Mouse (Mus musculus) cerebellum, adult 18-20 months (tissue): Measurements from ENCODE around the gene Btnl6.
"Not testable (repeated sequence)": the region's sequence is repeated elsewhere in the genome, so short reads cannot be mapped to it uniquely, and the experiment has no call there.

Experiments used
- DNase-seq, 2 experiments: peaks; one replicate each; pipeline ENCODE4 v3.0.0; 2021

Gene Btnl6

DNA sequence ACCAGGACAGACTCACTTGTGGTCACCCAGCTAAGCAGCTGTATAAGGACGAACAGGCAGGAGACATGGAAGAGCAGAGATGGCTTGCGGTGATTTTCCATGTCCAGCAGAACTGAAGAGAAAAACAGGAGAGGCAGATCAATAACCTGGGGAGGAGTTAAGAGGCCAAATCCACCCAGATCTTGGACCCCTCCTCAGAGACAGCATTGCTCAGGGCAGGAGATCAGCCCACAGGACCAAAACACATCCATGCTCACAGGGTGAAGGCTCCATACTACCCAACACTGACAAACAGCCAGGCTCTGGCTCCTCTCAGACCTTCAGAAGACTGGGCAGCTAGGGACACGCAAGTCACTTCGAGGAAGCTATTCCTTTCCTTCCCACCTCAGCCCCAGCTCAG is at the start of gene Btnl6:
Gene Btnl6 (minus strand): TSS at position 101 of the 400 bp plus-strand sequence.
- DNase-seq: no peak

GRCm38 (mm10) chr17:34564796-34565195 is 47.6 kb upstream of the Btnl6 start:
- DNase-seq: no peak

- no peak for DNase-seq
These were observed 46.9 kb upstream of the Btnl6 start, which contains the start of gene Notch4 for GRCm38 (mm10) chr17:34564003-34564421. TSS of gene Notch4 (plus strand) at chr17:34564268.

- DNase-seq: no peak
These were observed 46.2 kb upstream of the Btnl6 start for GRCm38 (mm10) chr17:34563354-34563753.

DNA sequence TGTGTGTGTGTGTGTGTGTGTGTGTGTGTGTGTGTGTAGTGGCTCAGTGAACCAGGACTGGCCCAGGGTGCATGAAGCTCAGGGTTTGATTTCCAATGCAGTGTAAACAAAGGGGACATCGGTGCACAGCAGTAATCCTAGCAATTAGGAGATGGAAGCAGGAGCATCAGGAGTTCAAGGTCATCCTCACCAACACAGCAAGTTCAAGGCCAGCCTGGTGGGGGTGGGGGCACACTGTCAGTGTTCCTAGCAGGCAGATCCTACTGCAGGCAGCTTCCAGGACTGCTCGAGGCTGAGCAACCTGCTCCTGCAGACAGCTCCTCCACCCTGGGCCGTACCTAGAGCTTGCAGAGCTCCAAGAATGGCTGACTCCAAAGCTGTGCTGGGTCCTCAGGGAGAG is 45.4 kb upstream of the Btnl6 start:
- no peak for DNase-seq

DNA sequence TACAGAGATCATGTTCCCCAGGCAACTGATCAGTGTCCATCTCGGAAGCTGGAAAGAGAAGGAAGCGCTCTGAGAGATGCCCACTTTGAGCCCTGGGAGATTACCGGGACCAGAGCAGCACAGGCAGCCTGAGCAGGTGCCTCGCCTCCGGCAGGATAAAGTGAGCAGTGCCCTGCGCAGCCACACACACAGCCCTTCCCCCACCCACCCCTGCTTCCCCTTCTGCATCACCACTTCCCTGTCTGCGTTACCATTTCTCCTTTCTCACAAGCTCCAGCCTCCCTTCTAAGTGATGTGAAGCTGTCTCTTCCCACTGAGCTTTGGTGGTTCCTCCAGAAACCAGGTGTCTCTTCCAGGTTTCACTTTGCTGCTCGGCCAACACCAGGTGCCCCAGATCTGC is 44.0 kb upstream of the Btnl6 start:
- no peak for DNase-seq

DNA sequence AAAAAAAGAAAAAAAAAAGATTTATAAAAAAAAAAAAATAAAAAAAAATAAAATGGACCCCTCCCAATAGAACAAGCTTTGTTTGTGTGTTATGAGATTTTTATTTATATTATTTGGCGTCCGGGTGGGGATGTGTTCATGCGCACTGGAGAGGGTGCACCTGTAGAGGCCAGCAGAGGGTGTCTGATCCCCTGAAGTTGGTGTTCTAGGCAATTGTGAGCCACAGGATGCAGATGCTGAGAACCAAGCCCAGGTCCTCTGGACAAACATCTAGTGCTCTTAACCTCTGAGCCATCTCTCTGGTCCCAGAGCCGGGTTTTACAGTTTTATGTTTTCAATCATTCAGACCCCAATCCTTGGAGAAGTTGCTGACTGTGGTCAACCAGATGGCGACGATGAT is 43.3 kb upstream of the Btnl6 start:
- no peak for DNase-seq

DNA sequence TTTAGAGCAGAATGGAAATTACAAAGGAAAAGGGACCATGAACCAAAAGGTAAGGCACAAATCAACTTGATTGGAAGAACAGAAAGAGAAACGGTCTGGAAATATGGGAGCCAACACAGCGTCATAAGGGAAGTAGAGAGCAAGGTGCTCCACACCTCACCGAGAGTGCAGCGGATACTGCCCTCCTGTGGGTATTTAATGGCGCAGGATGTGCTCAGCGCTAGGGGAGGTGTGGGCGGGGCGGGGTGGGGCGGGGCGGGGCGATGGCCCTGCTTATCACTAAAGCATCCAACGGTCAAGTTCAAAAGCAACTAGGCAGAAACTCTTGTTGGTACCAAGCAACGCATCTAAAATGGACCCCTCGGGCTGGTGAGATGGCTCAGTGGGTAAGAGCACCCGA is 42.7 kb upstream of the Btnl6 start:
- DNase-seq: no peak

DNA sequence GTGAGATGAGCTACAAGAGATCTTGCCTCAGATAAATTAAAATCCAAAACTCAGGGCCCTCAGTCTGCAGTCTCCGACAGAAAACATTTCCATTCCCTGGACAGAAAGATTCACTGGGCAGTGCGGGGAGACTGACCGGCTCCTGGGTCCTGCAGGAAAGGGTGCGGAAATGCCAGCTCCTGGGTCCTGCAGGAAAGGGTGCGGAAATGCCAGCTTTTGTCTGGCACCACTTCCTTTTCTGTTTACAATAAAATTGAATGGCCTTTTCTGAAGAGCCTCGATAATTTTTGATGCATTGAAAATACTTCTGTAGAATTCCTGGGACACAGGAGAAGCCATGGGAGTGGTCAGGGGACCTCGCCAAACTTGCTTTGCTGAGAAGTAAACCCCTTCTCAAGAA is 42.0 kb upstream of the Btnl6 start:
- DNase-seq: no peak

- no peak for DNase-seq
These were observed 40.3 kb upstream of the Btnl6 start for GRCm38 (mm10) chr17:34557411-34557810.

- no peak for DNase-seq
These were observed 39.3 kb upstream of the Btnl6 start for GRCm38 (mm10) chr17:34556406-34556805.

DNA sequence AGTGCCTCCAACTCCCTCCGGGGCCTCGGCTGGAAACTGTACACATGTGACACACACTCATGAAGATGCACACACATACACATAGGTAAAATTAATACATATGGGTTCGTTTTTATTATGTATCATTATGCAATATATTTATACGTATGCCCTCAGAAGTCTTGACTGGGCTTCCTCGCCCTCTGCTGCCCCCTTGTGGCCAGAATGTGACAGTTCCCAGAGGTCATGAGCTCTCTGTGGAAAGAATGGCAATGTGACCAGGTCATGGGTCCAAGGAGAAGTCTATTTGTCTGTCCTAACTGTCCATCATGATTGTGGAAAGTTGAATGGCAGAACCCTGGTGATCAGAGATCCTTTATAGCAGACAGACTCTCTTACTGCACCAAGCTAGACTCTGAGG is 38.3 kb upstream of the Btnl6 start:
- DNase-seq: peak; percentile 73 to 79

- DNase-seq: no peak
These were observed 32.7 kb upstream of the Btnl6 start for GRCm38 (mm10) chr17:34549843-34550242.

- DNase-seq: no peak
These were observed 32.0 kb upstream of the Btnl6 start for GRCm38 (mm10) chr17:34549156-34549555.

DNA sequence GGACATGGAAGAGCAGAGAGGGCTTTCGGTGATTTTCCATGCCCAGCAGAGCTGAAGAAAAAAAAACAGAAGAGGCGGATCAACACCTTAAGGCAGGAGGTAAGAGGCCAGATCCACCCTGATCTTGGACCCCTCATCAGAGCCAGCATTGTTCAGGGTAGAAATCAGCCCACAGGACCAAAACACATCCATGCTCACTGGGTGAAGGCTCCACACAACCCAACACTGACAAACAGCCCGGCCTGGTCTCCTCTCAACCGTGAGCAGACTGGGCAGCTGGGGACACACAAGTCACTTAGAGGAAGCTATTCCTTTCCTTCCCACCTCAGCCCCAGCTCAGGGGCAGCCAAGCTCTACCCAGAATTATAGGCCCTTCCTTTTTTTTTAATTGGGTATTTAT is 30.4 kb upstream of the Btnl6 start:
- no peak for DNase-seq

GRCm38 (mm10) chr17:34546797-34547196 is 29.6 kb upstream of the Btnl6 start:
- no peak for DNase-seq

DNA sequence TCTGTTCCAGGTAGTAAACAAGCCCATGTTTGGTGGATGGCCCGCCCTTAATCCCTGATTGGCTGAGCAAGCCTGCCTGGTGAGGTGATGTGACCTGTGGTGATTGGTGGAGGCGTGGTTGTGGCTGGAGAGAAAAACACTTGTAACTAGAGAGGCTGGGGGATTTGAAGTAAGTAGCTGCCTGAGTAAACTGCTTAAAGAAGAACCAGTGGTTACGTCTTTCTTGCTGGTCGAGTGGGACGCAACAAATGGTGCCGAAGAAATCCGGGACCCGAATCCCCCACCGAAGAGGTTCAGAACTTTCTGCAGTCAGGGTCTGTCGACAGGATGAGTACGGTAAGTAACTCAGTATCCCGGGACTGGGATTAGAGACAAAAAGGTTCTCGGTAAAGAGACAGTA is 26.4 kb upstream of the Btnl6 start:
- not testable (repeated sequence) for DNase-seq

- DNase-seq: no peak
These were observed 15.5 kb upstream of the Btnl6 start for GRCm38 (mm10) chr17:34532671-34533070.

- no peak for DNase-seq
These were observed 1.8 kb upstream of the Btnl6 start for GRCm38 (mm10) chr17:34519001-34519400.

DNA sequence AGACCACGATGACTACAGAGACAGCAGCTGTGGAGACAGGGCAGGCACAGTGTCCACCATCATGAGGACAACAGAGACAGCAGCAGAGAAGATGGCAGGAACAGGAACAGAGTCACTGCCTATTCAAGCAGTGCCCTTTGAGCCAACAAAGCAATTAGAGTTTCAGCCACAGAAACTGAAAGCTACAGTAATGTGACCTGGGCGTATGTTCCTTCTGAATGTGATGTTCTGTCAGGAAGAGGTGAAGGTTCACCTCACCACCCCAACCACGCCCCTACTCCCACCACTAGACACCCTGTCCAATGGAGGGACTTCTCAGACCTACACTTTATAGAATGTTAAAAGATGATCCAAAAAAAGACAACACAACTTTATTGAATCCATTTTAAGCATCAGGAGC is 1.4 kb upstream of the Btnl6 start:
- not testable (repeated sequence) for DNase-seq

- DNase-seq: no peak
These were observed 643 bp upstream of the Btnl6 start for GRCm38 (mm10) chr17:34517795-34518194.

GRCm38 (mm10) chr17:34516514-34516913 is 638 bp downstream of the Btnl6 start:
- DNase-seq: no peak

GRCm38 (mm10) chr17:34511723-34512122 is 5.4 kb downstream of the Btnl6 start:
- not testable (repeated sequence) for DNase-seq

DNA sequence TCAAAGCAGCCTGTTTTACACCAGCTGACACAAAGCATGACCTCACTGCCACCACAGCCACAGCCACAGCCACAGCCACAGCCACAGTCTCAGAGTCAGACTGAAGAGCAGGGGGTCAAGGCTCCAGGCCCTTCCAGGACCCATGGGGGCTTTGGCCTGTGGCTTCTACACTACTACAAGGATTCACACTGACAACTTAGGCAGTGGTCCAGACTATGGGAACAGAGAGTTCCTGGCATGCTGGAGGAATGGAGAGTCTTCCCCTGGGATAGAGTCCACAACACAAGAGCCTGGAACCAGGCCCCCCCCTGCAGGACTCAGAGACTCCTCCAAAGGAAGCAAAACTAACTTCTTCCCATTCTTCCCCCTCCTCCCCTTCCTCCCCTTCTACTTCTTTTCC is 9.6 kb downstream of the Btnl6 start:
- DNase-seq: no peak

GRCm38 (mm10) chr17:34497726-34498125 is 19.4 kb downstream of the Btnl6 start:
- not testable (repeated sequence) for DNase-seq

DNA sequence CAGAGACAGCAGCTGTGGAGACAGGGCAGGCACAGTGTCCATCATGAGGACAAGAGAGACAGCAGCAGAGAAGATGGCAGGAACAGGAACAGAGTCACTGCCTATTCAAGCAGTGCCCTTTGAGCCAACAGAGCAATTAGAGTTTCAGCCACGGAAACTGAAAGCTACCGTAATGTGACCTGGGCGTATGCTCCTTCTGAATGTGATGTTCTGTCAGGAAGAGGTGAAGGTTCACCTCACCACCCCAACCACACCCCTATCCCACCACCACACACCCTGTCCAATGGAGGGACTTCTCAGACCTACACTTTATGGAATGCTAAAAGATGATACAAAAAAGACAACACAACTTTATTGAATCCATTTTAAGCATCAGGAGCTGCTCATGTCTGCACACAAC is 19.8 kb downstream of the Btnl6 start:
- DNase-seq: not testable (repeated sequence)
